Mouse (Mus musculus): ENCODE data around the gene Pkhd1. TPM values are rescaled to one million over a fixed set of nuclear protein-coding genes. Genes with fewer than 3 reads are reported as not detected.
"Not testable (repeated sequence)": the region's sequence is repeated elsewhere in the genome, so short reads cannot be mapped to it uniquely, and the experiment has no call there.

Pkhd1 gene
- polyA plus RNA-seq, 1 experiment from 2014 or later: 0.01 TPM

DNA sequence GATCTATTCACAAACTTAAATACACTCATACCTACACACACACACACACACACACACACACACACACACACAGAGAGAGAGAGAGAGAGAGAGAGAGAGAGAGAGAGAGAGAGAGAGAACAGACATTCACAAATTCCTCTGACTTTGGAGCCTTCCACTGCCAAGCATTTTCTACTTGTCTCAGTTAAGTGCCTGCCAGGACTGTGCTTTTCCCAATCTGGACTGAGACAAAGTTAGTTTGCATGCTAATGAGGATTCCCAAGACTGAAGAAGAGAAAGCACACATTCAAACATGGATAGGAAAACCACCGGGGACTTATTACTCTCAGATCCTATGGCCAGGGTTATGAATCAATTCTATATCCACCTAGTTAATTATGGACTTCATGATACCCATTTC lies 118.9 kb downstream of the Pkhd1 start:
- no peak for DNase-seq (ENCODE audit: low spot score)

DNA sequence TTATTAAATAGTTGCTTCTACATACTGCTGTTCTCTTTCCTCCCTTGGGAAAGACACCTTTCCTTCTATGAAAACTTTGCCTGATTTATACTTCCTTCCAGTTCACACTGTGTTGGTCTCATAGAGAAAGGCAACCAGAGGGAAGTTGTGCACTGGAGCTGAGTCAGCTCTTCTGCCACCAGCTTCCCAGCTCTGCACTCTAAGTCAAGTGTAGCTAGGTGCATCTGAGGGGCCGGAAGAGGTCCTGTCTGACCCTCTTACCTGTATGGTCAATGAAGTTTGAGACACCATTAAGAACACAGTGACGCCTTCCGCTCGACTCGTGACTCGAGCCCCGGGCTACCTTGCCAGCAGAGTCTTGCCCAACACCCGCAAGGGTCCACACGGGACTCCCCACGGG lies 131.8 kb downstream of the Pkhd1 start:
- DNase-seq (ENCODE audit: low spot score): no peak

DNA sequence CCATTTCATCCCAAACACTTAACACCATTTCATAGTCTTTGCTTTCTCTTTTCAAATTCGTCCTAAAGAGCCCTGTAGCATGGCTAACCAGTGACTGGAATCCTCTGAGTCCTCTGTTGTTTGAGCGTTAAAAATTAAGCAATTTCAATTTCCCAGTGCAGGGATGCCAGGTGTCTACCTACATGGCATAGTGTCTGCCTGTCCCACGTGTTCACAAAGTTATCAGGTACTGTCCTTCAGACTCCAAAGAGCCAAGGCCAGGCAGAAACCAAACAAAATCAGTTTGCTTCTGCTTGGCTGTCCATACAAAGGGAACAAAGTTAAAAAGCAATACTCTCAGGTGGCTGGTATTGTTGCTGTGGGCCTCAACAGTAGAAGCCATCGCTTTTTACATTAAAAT lies 136.0 kb downstream of the Pkhd1 start:
- DNase-seq (ENCODE audit: low spot score): no peak

DNA sequence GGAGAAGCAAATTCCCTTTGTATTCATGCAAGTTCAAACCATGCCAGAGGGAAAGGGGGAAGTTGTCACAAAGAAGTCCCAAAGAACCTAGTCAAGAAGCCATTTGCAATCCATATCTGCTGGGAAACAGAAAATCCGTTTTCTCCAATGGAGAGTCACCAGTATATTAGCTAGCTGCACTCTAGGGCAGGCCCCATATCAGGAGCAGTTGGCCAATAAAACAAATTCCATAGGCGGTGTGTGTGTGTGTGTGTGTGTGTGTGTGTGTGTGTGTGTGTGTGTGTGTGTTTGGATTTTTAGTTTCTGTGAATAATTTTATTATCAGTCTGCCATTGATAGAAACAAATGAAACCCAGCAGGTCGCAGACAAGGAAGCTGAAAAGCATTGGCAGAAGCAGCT lies 139.2 kb downstream of the Pkhd1 start:
- no peak for DNase-seq (ENCODE audit: low spot score)

DNA sequence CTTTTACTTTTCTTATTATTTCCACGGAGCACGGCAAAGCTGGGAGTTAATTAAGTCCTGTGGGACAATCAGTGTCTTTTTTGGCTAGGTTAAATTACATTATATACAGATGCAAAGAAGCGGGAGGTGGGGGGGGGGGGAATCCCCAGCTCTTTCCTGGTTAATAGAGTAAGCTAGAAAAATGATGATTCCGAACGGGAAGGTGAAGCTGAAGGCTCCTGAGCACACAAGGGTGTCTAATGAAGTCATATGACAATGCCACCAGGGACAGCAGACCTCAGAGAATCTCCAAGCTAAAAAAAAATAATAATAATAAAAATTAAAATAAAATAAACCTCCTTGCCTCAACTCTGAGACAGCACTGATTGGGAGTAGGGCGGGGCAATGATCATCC lies 139.6 kb downstream of the Pkhd1 start:
- DNase-seq (ENCODE audit: low spot score): no peak

DNA sequence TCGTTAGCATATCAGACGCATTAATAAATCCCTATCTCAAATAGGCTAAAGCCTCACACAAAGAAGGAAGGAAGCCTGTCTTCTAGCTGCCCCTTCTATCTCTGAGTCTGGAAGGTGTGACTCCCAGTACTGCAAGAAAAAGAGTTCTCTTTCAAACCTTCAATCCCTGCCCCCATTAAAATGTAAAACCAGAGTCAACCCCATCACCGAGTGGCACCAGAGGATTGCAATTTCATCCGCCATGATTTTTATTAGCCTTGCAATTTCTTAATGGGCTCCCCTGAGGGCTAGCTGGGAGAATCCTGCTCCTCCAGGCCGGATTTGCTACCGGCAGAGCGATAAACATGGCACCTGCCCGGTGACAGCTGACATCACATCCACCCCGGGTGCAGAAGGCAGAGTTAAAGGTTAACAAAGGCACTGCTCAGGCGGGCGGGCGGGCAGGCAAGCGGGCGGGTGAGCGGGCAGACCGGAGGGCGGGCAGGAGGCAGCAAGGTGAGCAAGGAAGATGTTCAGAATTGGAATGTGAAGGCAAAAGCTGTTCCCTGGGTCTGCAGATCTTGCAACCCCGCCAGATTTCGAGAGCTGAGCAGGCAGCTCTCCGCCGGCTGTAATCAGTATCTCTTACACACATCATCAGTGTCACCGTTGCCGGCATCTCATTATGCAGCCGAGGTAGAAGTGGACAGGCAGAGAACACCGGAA lies 140.2 kb downstream of the Pkhd1 start:
- no peak for DNase-seq (ENCODE audit: low spot score)

DNA sequence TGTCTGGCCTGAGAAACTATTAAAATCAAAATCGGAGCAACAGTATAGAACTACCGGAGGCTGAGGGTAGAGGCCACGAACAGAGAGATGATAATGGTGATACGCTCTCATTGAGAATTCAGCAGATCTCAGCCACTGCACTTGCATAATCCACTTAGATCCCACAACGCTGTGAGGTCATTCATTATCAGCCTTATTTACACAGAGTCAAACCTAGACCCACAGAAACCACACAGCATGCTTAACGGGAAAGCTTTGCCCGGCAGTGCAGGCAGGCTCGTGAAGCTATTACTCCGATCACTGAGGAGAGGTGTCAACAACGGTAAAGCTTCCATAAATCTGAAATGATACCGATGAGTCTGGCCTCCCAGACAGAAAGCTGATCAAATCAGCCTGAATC lies 147.1 kb downstream of the Pkhd1 start:
- DNase-seq (ENCODE audit: low spot score): no peak

DNA sequence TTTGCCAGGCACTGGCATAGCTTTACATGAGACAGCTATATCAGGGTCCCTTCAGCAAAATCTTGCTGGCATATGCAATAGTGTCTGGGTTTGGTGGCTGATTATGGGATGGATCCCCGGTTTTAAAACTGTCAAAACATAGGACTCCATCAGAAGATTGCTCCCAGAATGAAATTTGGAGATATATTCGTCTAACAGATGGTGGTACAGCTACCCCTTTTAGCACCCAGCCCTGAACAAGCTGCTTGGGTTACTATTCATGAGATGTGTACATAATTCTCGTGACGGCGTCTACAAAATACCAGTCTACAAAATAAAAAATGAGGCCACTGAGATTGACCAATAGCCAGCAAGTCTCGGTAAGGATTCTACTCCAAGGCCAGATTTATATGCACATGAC lies 147.5 kb downstream of the Pkhd1 start:
- no peak for DNase-seq (ENCODE audit: low spot score)

DNA sequence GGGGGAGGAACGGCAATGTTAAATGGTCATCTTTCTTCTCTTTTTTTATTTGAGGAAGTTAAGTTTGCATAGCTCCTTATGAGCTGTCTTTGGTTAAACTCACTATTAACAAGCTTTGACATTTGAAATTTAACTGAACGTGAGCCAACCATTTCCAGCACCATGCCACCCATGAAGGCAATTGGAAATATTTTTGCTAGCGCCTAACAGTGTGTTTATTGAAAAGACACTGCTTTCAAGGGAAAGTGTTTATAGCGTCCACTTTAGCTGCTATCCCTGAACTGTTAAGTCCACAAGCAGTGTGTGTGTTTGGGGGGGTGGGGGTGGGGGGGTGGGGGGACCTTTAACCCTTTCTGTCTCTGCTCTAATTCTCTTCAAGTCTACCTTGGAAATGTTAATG lies 151.4 kb downstream of the Pkhd1 start:
- no peak for DNase-seq (ENCODE audit: low spot score)

DNA sequence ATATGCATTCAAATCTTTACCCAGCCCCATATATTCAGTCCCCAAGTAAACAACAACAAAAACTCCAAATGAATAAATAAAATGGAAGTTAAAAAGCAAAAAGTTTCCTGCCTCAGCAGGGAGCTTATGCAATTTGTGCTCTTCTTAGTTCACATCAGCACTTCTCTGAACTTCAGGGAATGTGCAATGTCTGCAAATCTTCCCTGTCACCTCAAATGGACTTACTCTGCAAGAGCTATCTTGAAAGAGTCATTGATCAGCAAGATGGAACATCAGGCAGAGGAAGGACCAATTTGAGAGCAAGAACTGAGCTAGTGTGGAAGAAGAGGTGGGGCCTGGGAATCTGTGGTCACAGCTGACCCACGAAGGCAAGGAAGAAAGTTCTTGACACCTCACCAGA lies 163.2 kb downstream of the Pkhd1 start:
- no peak for DNase-seq (ENCODE audit: low spot score)

DNA sequence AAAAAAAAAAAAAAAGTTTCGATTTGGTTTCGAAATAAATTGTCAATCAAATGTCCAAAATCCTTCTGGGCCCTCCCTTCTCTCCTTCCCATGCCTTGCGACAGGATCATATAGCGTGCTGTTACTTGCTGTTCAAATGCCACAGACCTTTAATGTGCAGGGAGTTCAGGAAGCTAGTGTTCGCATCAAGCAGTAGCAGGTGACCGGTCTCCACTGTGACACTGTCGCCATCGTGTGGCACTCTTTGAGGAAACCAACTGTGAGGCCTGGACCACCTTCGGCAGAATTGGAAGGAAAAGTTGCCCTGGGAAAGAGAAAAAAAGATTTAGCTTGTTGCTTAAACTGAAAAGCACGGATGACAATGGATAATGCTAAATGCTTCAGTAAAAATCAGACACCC lies 167.8 kb downstream of the Pkhd1 start:
- DNase-seq (ENCODE audit: low spot score): no peak

DNA sequence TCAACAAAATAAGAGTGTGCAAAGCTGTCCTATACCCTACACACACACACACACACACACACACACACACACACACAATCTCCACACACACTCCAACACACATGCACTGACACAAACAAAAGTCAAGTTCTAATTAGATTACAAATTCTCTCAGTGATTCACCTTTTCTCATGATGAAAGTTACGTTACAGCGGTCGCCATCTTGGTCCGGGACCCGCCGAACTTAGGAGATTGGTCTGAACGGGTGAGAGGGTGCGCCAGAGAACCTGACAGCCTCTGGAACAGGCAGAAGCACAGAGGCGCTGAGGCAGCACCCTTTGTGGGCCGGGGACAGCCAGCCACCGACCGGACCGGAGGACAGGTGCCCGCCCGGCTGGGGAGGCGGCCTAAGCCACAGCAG lies 185.8 kb downstream of the Pkhd1 start:
- not testable (repeated sequence) for DNase-seq (ENCODE audit: low spot score)

DNA sequence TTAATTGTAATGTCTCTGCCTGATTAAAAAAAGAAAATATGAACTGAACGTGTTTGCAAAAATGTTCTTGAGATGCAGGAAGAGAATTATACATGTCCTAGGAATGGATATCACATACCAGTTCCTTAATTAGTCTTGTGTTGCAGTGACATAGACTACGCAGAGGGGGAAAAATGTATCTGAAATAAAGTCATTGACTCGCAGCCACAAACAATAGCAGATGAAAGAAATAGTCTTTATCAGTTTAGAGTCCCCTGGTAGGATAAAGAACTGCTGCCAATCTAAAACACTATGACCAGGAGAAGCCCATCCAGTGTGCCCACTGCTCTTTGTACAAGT lies 188.8 kb downstream of the Pkhd1 start:
- DNase-seq (ENCODE audit: low spot score): no peak

DNA sequence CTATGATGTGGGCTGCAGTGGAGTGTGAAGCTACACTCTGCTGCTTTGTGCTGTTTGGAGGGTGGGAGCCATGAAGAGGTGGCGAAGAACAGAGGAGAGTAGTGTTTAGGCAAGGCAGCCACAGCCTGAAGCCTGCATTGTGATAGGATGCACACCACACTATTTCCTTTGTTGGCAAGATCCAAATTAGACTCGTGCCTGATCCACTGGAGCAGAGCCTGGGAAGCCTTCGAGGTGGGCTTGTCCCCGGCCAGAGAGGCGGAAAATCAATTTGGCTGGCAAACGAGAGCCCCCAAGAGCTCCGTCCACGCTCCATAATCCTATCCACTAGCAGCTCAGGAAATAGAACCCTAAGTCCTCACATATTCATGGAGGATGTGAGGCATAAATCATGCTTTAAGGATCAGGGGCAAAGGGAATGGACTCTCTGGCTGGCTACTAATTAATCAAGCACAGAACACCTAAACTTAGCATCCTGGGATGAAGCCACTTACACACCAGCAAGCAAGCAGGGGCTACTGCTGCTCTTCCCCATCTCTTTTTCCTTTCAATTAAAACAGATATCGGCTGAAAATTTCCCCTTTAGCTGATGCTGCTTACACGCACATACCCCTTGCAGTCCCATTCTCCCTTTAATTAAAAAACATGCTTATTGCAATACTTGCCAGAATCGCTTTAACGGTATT lies 189.4 kb downstream of the Pkhd1 start:
- DNase-seq (ENCODE audit: low spot score): no peak

DNA sequence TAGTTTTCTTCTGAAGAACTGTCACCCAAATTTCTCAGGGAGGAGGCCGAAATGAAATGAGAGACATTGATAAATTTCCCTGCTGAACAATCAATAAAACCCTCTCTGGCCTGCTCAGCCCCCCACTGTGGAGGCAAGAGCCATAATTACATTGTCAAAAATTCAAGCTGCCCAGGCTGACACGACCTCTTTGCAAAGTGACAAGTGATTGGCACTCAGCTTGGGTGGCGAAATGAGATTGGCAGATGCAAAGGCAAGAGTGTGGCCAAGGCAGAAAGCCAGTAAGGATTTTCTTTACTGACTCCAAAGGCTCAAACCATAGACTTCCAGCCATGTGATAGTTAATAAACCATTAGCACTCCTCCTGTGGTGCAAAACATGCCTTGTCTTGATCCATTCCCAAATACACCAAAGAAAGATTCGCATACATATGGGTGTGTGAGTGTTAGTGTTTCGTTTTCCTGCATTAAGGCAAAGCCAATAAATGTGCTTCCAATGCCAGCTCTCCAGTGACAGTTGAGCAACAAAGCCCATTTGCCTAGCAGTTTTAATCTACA lies 208.4 kb downstream of the Pkhd1 start:
- DNase-seq (ENCODE audit: low spot score): no peak

DNA sequence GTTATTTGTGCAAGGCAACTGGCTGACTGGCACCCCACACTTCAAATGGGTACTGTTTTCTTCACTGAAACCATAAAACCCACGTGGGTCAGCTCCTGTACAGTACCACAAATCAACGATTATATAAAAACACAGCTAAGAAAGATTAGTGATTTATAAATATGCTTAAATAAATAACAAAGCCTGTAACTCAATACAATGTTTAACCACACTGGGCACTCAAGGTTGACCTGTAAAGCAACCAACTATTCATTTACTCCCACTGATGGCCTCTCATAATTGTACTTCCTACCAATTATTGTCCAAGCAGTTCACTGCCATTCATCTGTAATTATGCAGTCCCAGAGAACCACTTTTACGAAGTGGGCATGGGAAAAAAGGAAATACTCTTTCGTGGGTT lies 219.5 kb downstream of the Pkhd1 start:
- DNase-seq (ENCODE audit: low spot score): no peak

DNA sequence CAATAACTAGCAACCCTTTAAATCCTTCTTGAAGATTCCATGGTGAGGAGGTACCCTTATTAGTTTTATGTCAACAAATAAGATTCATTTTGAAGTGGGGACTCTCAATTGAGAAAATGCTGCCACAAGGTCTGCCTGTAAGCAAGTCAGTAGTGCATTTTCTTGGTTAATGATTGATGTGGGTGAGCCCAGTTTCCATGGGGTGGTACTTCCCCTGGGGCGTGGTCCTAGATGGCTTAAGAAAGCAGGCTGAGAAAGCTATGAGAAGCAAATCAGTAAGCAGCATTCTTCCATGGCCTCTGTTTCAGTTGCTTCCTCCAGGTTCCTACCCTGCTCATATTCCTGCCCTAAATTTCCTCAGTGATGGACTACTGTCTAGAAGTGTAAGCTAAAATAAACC lies 253.4 kb downstream of the Pkhd1 start:
- no peak for DNase-seq (ENCODE audit: low spot score)

DNA sequence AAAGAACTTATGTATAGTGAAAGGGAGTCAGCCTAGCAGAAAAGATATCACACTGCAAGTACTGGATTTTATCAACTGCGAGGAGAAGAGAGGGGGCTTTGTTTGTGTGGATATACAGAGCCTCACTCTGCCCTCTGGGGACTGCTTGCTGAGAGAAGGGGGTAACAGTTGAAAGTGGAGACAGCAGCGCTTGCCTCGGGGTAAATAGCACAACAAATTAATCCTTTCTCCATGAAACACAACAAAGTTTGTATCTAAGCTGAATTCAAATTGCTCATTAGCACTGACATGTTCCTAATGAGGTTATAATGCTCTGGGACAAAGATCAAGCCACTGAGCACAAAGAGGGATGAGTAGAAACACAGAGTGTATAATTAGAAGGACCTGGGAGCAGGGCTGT lies 273.2 kb downstream of the Pkhd1 start:
- no peak for DNase-seq (ENCODE audit: low spot score)

DNA sequence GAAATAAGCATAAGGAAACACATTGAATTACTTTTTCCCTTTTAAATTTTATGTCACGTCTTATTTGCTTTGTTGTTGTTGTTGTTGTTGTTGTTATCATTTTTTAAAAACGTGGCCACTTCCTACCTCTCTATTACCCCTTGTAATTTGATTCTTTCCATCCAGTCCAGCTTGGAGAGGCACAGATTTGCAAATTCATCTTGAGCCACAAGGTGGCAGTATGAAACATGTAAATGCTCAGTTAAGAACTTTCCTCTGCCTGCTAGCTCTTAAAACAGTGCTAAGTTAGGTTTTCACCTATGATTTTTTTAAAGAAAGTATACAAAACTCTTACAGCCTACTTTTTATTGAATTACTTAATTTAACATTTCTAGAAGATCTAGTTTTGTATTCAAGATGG lies 306.4 kb downstream of the Pkhd1 start:
- DNase-seq (ENCODE audit: low spot score): peak; percentile 19

DNA sequence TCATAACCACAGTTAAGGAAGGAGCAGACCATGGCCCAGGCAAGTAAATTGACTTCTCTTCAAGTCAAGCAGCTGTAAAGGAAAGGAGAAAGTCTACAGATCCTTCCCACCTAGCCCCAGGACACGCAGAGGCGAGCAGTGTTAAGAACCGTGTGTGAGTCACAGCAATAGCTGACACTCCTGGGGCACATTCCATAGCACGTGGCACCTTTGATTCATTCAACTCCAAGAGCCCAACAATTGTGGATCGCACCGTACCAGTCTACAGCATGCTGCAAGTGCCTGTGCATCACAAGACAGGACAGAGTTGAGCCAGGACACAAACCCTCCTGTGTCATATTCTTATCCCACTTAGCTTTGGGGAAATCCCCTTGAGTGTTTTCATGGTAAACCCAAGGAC lies 306.9 kb downstream of the Pkhd1 start:
- DNase-seq (ENCODE audit: low spot score): no peak

DNA sequence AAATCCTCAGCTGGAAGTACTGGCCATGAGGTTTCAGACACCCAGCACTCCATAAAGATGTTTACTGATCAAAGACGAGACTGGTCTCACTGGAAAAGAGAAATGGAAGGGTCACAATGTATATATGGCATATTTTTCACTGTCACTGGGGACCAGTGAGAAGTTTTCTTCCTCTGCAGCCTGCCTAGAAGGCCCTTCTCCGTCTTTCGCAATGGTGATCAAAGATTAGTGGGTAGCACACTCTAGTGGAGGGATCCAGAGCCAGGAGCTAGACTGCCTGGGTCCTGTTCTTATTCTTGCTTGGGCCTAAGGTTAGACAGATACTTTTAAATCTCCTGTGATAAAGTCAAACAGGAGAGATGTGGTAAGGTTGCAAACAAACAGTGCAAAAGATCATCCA lies 311.7 kb downstream of the Pkhd1 start:
- DNase-seq (ENCODE audit: low spot score): no peak

DNA sequence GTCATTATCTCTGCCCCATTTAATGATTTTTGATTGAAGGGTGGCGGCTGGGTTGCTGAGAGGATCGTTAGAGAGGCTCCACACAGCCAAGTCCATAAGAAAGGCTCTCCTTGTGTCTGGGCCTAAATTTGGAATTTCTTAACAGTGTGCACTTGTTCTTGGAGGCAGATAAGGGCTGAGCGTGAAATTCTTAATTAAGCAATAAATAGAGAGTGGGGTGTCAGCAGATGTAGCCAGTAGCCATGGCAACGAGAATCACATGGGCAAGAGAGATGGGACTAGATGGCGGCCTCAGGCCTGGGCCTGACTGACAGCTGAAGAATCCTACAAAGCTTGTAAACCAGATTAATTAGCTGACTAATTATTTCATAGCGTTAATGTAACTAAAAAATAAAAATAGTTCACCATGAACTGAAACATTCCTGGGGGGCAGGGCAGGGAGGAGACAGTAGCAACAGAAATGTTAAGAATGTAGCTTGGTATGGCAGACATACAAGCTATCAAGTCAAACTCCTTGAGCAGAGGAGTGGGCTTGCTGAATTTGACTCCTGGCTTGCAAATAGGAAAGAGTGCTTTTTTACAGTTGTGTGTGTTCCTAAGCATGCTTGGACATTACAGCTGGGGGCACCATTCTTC lies 314.8 kb downstream of the Pkhd1 start:
- DNase-seq (ENCODE audit: low spot score): no peak
